Mouse (Mus musculus) liver, postnatal 0 days (tissue): Measurements from ENCODE around the gene Slc25a34.

Source experiments
- CTCF ChIP-seq: sonication (generic); IDR thresholded peaks from 2 replicates; pipeline ENCODE4 v1.5.1; 2016; ENCODE audit warnings: antibody characterized with exemption, low read depth
- EP300 ChIP-seq: IDR thresholded peaks from 2 replicates; pipeline ENCODE4 v1.6.1; 2016; ENCODE audit warnings: antibody characterized with exemption, low read depth, mild to moderate bottlenecking

DNA sequence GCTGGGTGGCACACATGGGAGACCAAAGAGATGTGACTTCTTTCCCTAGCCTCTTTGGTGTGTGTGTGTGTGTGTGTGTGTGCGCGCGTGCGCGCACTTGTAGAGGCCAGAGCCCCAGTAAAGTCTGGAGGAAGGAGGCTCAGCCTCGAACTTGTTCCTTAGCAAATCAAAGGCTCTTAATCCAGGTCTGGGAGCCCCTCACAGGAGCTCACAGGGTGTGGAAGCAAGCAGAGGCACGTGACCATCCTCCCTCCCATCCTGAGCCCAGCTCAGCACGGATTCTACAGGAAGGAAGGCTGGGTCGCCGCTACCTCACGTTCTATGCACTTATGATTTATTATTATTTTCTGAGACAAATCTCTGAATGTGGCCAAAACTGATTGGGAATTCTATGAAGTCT is 47.2 kb downstream of the Slc25a34 start:
- TF ChIP-seq CTCF: no peak
- TF ChIP-seq EP300: no peak
